Mouse (Mus musculus): ENCODE measurements around the gene Prkca.

Gene Prkca

DNA sequence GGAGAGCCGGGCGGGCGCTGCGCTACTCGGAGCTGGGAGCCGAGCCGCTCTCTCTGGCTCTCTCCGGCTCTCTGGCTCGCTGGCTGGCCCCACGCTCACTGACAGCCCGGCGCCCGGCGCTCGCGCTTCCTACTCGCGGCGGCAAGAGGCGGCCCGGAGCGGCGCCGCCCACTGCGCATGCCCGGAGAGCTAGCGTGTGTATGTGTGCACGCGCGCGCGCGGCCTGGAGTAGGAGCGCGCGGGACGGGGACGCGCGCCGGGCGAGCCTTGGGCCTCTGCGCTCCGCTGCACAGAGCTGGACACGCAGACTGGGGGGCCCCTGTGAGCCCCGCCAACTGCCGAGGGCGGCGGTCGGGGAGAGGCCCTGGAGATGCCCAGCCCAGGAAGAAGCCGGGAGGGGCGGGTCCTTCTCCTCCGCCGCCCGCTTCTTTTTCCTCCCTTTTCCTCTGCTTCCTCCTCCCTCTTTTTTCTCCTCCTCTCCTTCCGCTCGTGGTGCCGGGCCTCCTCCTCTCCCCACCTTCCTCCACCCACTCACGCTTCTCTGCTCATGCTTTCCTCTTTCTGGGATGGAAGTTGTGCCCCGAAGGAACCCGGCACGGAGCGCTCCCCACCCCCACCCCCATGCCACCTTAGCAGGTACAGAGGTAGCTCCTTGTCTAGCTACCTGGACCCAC is at the start of gene Prkca:
TSS of gene Prkca (minus strand) at position 140 of the 674 bp plus-strand sequence.
- DNase-seq (ENCODE audit: low read depth) = peak; percentile 79

DNA sequence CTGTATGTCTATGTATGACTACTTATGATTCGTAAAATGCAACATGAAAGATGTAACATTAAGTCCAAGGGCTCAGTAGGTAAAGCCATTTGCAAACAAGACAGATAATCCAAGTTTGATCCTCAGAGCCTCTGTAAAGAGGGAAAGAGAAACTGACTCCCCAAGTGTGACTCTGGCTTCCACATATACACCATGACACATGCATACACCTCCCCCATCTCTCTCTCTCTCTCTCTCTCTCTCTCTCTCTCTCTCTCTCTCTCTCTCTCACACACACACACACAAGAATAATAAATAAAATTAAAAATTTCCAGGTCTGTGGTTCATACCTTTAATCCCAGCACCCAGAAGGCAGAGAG is 41.9 kb upstream of the Prkca start:
- no peak for DNase-seq (ENCODE audit: low read depth)

DNA sequence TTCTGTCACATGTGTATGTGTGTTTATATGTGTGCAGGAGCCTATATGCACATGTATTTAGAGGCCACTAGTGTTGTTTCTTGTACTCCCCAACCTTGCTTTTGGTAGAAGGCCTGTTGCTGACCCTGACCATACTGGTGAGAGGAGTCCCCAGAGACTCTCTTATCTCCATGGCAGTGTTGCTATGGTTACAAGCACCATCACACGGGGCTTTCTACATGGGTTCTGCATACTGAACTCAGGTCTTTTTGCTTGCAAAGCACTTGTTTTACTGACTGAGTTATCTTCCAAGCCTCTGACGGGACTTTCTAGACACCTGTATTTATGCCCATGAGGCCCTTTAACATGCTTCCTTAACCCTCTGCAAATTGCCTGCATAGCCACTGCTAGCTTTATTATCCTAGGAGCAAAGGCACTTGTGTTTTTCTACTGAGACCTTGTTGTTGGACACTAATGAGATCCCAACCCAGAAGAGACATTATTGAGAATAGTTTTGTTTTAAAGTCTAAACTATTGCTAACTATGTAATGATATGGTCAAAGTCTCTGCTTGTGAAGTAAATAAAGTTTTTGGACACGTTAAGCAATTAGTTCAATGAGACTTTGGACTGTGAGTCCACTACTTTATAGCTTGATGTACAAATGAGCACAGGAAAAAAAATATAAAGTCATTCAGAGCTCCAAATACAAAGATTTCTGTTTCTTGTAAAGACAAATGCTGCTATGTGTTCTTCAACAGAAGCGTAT is 41.4 kb upstream of the Prkca start:
- no peak for DNase-seq (ENCODE audit: low read depth)

DNA sequence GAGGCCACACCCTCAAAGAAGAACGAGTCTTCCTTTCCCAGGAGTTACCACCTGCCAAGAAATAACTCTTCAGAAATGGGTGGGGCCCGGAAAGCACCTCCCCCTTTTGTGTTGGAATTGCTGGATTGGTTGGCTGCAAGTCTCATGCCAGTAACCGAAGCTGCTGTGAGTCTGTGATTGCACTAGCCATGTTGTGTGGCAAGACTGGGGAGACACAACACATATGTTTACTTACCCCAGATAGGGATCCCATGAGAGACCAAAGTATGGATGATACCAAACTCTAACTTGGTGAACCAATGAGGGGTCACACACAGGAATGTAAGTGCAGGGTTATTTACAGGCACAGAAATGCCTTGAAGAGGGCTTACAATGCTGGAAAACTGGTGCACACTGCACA is 38.9 kb upstream of the Prkca start:
- DNase-seq (ENCODE audit: low read depth) = no peak

DNA sequence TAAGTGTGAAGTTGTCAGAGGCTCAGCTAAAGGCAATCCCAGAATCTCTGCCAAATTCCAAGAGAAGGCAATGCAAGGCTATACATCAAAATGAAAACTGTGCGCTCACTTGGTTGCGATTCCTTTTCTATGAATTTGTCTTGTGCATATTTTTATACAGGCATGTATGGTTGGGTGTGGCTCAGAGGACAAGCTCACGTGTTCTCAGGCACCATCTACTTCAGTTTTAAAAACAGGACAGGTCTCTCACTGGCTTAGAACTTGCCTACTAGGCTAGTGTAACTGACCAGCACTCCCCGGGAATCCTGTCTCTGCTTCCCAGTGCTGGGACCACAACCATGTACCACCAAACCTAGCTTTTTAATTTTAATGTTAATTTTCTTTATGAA is 34.6 kb upstream of the Prkca start:
- no peak for DNase-seq (ENCODE audit: low read depth)

DNA sequence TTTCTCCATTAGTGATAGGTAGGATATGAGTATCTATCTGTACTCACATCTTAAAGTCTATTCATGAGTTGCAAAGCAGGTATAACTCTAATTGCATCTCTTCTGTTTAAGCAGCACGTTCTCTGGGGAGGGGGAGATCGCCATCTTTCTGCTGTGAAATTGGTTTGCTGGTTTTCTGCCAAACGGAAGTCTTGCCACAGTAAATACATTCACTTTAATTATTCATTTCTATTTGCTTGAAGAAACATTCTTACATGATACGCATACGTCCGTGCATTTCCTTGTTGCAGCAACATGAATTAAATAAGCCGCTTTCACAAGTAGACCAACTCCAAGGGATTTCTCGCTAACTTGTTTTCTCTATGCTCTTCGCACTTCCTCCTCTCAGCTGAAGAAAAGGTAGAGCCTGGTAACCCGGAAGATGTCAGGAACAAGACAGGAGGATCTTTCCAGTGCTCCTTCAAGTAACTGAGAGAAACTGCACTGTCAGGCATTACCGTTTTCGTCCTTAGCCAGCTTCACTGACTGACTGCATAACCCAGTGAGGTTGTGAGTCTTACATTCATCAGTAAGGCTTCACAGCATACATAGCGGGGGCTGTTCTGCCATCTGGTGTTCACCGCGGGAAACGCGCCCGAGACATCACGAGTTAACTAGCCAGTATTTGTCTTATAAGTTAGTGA is 34.1 kb upstream of the Prkca start:
- DNase-seq (ENCODE audit: low read depth) = peak; percentile 83

DNA sequence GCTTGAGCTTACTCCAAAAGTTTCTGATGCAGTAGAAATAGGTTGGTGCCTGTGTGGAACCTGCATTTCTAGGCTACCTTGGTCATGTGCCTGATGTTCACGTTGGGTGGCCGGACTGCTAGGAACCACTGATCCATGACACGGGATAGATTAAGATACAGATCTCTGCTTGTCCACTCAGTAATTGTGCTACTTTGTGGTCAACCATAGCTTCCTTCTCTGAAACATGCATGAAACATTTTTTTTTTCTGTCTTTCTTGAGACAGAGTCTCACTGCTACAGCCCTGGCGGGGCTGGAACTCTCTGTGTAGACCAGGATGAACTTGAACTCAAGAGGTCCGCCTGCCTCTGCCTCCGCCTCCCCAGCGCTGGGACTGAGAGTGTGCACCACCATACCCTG is 33.1 kb upstream of the Prkca start:
- no peak for DNase-seq (ENCODE audit: low read depth)

DNA sequence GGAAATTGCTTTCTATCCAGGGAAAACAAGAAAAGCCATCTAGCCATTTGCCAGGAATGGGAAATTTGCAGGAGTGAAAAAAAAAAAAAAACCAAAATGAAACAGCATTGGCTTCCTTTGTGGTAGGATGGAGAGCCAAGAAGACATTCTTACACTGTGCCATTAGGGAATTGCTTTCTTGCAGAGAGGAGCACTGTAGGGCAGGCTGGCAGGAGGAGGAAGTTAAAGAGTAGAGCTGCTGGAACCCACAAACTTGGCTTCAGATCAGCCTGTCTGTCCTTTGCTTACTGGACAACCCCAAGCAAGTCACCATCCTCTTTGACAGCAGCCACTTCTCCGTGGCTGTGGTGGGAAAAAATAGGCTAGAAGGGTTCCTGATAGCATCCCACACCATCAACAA is 23.3 kb upstream of the Prkca start:
- peak; percentile 58 for DNase-seq (ENCODE audit: low read depth)

DNA sequence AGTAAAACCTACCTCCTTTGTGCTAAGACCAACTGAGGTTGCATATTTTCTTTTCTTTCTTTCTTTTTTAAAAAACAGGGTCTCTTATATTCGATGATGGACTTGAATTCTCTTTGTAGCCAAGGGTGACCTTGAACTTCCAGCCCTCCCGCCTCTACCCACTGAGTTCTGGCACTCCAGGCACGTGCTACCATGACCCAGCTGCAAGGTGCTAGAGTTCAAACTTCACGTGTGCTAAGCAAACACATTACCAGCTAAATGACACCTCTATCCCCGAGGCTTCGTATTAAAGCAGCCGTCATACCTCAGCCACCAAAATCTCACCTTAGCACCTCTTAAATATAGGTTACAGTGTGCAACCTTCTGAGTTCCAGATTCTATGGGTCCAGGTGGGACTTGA is 21.9 kb upstream of the Prkca start:
- no peak for DNase-seq (ENCODE audit: low read depth)

DNA sequence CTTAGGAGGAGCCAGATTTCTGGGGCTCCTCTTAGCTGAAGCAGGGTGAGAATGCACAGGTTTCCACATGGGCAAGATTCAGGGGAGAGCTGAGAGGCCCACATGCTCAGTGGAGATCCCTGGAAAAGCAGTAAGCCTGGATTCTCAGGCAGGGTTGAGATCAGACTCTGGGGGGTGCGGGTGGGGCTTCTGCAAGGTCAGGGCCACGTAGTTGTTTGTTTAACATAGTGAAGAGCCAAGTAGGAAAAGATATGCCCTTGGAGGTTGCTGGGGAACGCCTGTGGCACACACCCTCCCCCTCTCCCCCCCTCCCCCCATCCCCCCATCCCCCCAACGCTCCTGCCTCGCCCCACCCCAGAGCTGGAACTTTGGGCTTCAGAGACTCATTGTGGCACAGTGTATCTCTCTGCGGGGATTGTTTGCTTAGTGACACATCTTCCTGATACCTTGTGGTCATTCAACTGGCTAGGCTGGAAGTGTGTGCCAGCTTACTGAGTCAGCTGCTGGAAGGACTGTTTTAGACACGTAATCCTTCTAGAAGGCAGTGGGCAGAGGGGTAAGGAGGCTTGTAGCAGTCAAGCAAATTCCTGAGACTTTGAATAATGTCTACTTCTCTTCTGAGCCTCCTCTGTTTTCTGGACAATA is 21.3 kb upstream of the Prkca start:
- DNase-seq (ENCODE audit: low read depth) = peak; percentile 93

DNA sequence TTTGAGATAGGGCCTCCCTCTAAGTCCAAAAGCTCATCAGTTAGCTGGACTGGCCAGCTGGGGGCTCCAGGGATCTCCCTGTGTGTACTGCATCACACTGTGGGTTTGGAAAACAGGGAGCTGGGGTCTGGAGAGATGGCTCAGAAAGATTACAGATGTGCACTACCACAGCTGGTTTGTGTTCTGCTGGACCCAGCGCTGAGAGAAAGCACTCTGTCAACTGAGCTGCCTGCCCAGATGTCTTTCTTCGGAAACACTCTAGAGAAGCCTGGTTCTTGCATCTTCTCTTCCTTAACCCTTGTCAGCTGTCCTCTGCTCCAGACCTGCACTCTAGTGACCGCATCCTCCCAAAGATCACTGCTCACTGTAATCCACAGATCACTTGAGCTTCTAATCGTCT is 20.3 kb upstream of the Prkca start:
- no peak for DNase-seq (ENCODE audit: low read depth)

DNA sequence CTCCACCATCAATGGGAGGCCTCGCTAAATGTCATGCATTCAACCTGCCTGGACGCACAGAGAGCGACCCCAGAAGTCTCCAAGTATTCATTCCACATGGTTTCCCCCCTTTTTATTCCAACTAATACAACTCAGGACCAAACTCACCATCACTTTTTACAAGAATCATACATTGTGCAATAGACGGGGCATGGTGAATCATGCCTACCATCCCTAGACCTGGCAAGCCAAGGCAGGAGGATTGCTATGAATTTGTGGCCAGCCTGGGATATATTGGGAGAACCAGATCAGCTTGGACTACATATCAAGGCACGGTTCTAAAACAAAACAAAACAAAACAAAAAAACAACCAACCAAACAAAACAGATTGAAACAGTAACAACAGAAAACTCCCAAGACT is 19.2 kb upstream of the Prkca start:
- no peak for DNase-seq (ENCODE audit: low read depth)

DNA sequence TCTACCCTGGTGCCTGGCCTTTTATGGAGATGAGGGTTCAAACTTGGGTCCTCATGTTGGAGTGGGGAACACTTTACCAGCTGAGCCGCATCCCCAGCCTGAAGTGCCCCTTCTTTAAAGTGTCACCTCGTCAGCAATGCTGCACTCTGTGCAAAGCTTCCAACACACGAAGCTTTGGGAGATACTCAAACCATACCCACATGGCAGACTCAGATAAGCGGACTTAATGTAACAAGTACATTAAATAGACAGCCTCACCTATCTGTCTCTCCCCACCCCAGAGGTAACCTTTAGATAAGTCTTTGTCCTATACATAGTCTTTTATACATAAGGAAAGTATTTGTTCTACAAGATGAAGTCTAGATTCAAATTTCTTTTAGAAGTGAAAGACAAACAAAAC is 17.3 kb upstream of the Prkca start:
- no peak for DNase-seq (ENCODE audit: low read depth)

DNA sequence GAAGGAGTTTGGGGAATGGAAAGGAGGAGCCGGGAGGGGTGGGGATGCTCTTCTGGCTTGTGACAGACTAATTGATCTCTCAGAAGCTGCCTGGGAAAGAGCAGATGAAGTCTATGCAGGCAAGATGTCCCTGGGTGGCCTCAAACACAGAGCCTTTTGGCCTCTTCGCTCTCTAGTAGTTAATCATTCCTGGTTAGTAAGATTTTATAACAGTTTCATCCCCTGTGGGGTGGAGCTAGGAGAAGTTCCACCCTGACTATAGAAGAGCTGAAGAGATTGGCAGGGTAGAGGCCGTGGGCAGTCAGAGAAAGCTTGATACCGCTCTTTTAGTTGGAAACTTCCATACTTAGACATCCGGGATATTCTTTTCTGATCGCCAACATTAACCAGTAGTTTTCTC is 15.2 kb upstream of the Prkca start:
- no peak for DNase-seq (ENCODE audit: low read depth)

DNA sequence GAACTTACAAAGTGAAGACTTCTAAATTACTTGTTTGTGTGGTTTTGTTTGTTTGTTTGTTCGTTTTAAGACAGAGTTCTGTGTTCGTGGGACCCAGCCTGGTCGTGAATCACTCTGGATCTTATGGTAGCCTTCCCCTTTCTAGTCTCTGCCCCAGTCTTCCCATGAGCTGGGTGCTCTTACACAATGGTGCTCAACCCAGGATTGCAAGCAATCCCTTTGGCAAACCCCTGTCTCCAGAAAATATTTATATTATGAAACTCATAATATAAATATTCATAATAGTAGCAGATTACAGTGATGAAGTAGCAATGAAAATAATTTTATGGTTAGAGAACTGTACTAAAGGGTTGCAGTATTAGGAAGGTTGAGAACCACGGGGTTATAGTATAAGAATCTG is 12.3 kb upstream of the Prkca start:
- no peak for DNase-seq (ENCODE audit: low read depth)

DNA sequence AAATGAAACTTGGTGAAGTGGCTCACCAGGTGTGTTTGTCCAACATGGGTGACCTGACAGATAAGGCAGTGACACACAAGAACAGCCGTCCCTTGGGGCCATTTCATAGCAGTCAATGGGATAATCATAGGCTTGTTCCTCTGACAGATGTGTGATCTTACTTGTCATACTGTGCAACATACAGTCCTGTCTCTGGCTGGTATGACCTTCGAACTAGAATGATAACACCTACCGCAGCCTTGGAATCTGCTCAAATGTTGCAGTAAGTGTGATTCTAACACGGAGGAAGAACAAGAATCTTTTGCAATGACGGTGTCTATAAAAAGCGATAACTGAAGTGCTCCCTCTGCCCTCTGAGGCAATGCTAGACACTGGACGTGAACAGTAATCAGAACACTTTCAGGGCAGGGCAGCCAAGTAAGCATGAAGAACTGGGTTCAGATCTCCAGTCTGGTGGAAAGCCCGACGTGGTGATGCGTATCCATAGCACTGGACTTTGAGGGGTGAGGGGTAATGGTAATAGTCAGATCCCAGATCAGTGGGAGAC is 9.2 kb upstream of the Prkca start:
- no peak for DNase-seq (ENCODE audit: low read depth)

DNA sequence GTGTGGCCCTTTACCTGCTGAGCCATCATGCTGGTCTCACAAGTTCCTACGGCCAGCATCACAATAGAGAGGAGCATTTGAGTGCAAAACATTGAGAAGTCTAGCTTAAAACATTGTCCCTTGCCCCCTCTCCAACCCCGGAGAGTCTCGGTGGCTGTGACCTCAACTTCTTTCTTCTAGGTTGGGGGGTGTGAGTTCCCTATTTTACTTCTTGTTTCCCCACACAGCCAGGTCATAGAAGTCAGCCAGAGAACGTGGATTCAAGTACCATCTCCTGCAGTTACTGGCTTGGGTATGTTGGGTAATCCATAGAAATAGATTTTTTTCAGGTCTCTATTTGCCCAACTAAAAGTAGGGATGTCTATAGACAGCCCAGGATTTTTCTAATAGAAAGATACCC is 7.1 kb upstream of the Prkca start:
- no peak for DNase-seq (ENCODE audit: low read depth)

DNA sequence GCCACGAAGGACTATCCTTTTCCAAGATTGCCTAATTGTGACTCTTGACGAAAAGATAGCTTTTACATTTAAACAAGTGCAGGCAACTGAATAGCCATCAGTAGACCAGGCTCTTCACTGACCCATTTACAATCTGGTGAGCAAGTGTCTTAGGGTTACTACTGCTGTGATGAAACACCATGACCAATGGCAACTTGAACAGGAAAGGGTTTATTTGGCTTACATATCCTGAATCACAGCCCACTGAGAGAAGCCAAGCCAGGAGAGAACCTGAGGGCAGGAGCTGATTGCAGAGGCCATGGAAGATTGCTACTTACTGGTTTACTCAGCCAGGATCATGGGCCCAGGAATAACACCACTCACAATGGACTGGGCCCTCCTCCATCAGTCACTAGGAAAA is 1.6 kb upstream of the Prkca start:
- no peak for DNase-seq (ENCODE audit: low read depth)

DNA sequence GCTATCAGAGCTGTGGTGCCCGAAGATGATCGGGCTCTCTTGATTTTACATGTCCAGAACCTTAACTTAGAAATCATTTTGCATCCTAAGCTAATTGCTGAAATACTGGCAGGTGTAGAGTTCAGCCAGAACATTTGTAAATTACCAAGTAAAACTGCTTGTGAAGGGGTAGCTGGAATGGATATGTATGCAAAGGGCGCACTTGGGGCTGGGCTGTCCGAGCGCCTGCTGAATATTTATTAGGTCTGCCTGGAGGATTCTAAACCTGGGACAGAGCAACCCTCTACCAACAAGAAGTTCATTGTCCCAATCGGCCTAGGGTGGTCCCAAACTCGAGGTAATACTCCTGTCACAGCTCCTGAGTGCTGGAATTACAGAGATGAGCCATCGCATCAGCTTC is 1.0 kb upstream of the Prkca start:
- DNase-seq (ENCODE audit: low read depth) = no peak

DNA sequence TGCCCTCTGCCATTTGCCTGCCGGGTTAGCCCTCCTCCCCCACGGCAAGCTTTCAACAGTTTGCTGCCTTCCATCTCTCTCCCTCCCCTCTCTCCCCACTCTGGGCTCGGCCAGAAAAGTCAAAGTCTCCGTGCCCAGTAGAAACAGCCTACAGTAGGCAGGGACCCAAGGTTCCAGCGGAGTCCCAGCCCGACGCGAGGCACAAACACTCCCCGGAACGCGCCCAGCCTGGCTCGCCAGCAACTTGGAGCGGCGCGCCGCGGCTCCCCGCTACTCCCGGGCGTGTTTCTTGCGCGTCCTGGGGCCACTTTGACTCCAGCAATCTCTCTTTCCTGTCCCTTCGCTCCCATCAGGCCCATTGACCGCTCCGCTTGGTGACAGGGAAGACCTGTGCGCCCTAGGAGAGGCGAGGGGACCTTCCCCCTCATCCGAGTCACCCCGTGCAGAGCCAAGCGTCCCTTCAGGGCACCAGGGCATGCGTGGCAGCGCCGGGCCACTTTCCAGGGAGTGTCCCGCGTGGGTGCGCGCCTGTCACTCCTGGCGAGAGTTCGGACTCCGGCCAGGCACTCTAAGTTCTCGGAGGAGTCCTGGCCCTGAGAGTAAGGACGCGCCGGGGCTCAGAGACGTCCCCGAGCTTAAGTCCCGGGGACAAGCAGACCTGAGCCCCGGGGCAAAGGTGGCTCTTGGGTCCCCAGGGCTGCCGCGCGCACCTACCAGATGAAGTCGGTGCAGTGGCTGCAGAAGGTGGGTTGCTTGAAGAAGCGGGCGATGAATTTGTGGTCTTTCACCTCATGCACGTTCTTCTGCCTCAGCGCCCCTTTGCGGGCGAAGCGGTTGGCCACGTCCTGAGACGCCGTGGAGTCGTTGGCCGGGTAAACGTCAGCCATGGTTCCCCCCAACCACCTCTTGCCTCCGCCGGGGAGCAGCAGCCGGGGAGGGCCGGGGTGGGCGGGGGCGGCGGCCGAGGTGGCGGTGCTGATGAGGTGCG is 653 bp downstream of the Prkca start, which contains the start of gene Apoh:
TSS of gene Apoh (plus strand) at position 574 of the 988 bp plus-strand sequence.
- no peak for DNase-seq (ENCODE audit: low read depth)

DNA sequence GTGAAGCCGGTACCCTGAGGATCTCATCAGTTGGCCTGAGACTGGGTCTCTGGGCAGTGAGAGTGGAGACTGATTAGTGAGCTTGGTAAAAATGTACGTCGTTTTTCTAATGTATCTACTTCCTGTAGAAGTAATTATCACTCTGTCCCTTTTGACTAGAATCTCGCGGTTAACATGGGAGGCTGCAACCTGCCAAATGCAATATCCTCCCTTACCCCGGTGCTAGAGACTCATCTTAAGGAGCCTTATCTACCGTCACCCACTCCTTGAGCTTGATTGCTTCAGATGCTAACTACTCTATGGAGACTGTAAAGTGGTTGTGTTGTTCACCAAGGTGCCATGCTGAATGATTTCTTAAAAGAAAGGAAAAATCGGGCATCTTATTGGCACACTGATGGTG is 1.9 kb downstream of the Prkca start:
- no peak for DNase-seq (ENCODE audit: low read depth)
